Mouse (Mus musculus) ES-E14 (cell line): ENCODE results near the gene Cop1. TPM values are rescaled to one million over a fixed set of nuclear protein-coding genes. Genes with fewer than 3 reads are reported as not detected.

ENCODE experiments used
- DNase-seq: peaks from one replicate; pipeline ENCODE4 v3.0.0-alpha.2; 2013; ENCODE audit warnings: low read depth, low spot score
- H3K27ac ChIP-seq: 2 replicates; pipeline ENCODE4 v1.5.1; 2012; ENCODE audit warnings: low read depth, mild to moderate bottlenecking, low read length, moderate library complexity, mixed read lengths; ENCODE audit not compliant: poor library complexity, insufficient read depth, severe bottlenecking
- H3K36me3 ChIP-seq: 2 replicates; pipeline ENCODE4 v1.6.1; 2012; ENCODE audit warnings: mild to moderate bottlenecking, low read length, moderate library complexity, mixed read lengths; ENCODE audit not compliant: control insufficient read depth, poor library complexity, insufficient read depth, severe bottlenecking
- H3K4me1 ChIP-seq, 2 experiments: fragments of 150-350 bp in 1 of 2; sonication (generic) in 1 of 2; 2 replicates each; pipeline ENCODE4 v1.6.1; 2012; ENCODE audit warnings: low read length in 2 of 2, mild to moderate bottlenecking in 1 of 2, mixed read lengths in 1 of 2; ENCODE audit not compliant: control insufficient read depth in 2 of 2, insufficient read depth in 2 of 2, poor library complexity in 1 of 2
- H3K4me3 ChIP-seq, 2 experiments: fragments of 150-350 bp in 1 of 2; sonication (generic) in 1 of 2; 2 replicates each; pipeline ENCODE4 v1.5.1; 2012; ENCODE audit warnings: low read length in 2 of 2, low read depth in 1 of 2, mild to moderate bottlenecking in 1 of 2, mixed read lengths in 1 of 2; ENCODE audit not compliant: insufficient read depth in 1 of 2, poor library complexity in 1 of 2, severe bottlenecking in 1 of 2
- H3K9ac ChIP-seq: 2 replicates; pipeline ENCODE4 v1.6.1; 2012; ENCODE audit warnings: low read depth, mild to moderate bottlenecking, low read length, mixed read lengths; ENCODE audit not compliant: poor library complexity, insufficient read depth, severe bottlenecking
- H3K9me3 ChIP-seq: fragments of 150-350 bp; sonication (generic); 2 replicates; pipeline ENCODE4 v1.6.1; 2012; ENCODE audit warnings: low read depth, mild to moderate bottlenecking, low read length; ENCODE audit not compliant: control insufficient read depth, insufficient read depth
- CHD2 ChIP-seq: IDR thresholded peaks from 2 replicates; pipeline ENCODE4 v1.6.1; 2014; ENCODE audit warnings: mild to moderate bottlenecking, low read depth, low read length, inconsistent platforms
- HCFC1 ChIP-seq: IDR thresholded peaks from 2 replicates; pipeline ENCODE4 v1.6.1; 2012; ENCODE audit warnings: low read length, inconsistent platforms, borderline replicate concordance; ENCODE audit not compliant: insufficient read depth
- MAFK ChIP-seq: IDR thresholded peaks from 2 replicates; pipeline ENCODE4 v1.6.1; 2014; ENCODE audit warnings: mild to moderate bottlenecking, low read depth, low read length, inconsistent platforms; ENCODE audit not compliant: insufficient read depth
- ZC3H11A ChIP-seq: IDR thresholded peaks from 2 replicates; pipeline ENCODE4 v1.6.1; 2012; ENCODE audit warnings: low read depth, mild to moderate bottlenecking, inconsistent platforms, low read length, borderline replicate concordance
- ZNF384 ChIP-seq: IDR thresholded peaks from 2 replicates; pipeline ENCODE4 v1.6.1; 2012; ENCODE audit warnings: low read depth, low read length, inconsistent platforms
- in situ Hi-C, 2 experiments: fragments of 600-800 bp; cut with MboI; formaldehyde crosslinking; loops; one replicate each; pipeline ENCODE4 v1.15.1; 2025; ENCODE audit warnings: low sequenced_read_pairs in 2 of 2, inconsistent platforms in 1 of 2; ENCODE audit not compliant: unreplicated experiment in 2 of 2
- total RNA-seq: library from RNA; depleted of rRNA; stranded (reverse); fragments of 300-350 nt; gene quantifications from 2 replicates; pipeline ENCODE4 v1.2.3, GENCODE M21; 2012

Cop1 gene
- total RNA-seq, 1 experiment = 92.3 TPM

DNA sequence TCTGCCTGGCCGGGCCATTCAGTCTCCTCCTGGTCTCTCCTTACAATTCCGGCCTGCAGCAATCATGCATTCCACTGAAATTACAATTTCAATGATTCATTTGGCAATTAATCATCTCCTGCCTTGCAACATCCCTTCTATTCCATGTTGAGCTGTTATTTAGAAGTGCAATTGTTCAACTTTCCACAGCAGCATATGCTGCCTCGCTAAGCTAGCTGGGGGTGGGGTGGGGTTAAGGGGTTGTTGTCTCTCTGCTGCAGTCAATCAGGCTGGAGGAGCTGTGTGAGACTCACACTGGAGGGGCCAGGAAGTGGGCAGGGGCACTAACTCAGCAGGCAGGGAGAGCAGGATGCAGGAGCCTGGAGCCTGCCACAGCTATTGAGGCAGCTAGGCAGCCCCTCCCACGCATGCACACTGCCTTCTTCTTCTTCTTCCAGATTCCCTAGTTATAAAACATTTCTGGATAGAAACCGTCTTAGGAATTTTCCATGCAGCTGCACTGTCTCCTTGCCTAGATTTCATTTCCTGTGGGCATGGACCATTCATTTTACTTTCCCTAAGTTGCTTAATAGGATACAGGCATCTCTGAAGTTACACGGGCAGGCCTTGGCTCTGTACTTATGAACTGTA is 161.1 kb downstream of the Cop1 start:
- in situ Hi-C loops = loop anchor here (10.0 to 25.0 kb wide), 2 partner anchors 669 to 672 kb away; no protein-coding TSS in a partner anchor
- Histone ChIP-seq H3K9ac (no peak overlapping the region), H3K4me1 (no peaks in the 10 kb centered on the region), H3K27ac (no peak overlapping the region), H3K36me3 (no peaks in the 10 kb centered on the region), H3K9me3 (no peaks in the 10 kb centered on the region), H3K4me3 (no peak overlapping the region)
- DNase-seq = no peak
- no peak for TF ChIP-seq MAFK
- TF ChIP-seq ZC3H11A = no peak

DNA sequence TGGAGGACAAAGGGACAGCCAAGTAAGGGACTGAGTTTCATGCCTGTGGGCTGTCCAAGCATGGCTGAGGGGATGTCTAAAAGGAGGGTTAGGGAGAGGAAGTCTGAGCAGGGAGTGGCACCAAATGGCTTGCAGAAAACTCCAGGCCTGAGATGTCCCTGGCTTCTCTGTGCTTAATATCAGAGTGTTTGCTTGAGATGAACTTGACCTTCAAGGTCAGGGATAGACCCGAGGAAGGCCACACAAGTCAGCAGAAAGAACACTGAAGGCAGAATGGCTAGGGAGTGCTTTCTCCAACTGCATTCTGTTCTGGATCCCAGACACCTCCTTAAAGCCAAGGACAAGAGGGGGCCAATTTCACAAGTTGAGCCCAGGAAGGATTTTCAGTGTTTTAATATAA is 161.8 kb downstream of the Cop1 start:
- DNase-seq = no peak
- no peaks in the 10 kb centered on the region for H3K36me3 ChIP-seq
- no peak overlapping the region for H3K9ac ChIP-seq
- H3K27ac ChIP-seq = no peak overlapping the region
- H3K9me3 ChIP-seq = no peaks in the 10 kb centered on the region
- in situ Hi-C loops = loop anchor here (10.0 to 25.0 kb wide), 2 partner anchors 668 to 671 kb away; no protein-coding TSS in a partner anchor
- no peak overlapping the region for H3K4me3 ChIP-seq
- no peaks in the 10 kb centered on the region for H3K4me1 ChIP-seq
- no peak for TF ChIP-seq CHD2
- TF ChIP-seq ZNF384 = no peak
- no peak for TF ChIP-seq ZC3H11A
- TF ChIP-seq HCFC1 = no peak
- TF ChIP-seq MAFK = no peak

GRCm38 (mm10) chr1:159396515-159396914 is 164.4 kb downstream of the Cop1 start:
- H3K27ac ChIP-seq = no peak overlapping the region
- in situ Hi-C loops = loop anchor here (10.0 to 25.0 kb wide), 2 partner anchors 666 to 668 kb away; no protein-coding TSS in a partner anchor

More at GRCm38 (mm10) chr1:159396515-159396914, 164.4 kb downstream of the Cop1 start:
- no peak overlapping the region for H3K9ac ChIP-seq
- no peaks in the 10 kb centered on the region for H3K4me1 ChIP-seq
- no peaks in the 10 kb centered on the region for H3K36me3 ChIP-seq
- no peaks in the 10 kb centered on the region for H3K9me3 ChIP-seq
- TF ChIP-seq CHD2 = no peak
- peak; percentile 83 for TF ChIP-seq ZC3H11A
- peak; percentile 43 for DNase-seq
- no peak overlapping the region for H3K4me3 ChIP-seq
